In the genomic region with DNA sequence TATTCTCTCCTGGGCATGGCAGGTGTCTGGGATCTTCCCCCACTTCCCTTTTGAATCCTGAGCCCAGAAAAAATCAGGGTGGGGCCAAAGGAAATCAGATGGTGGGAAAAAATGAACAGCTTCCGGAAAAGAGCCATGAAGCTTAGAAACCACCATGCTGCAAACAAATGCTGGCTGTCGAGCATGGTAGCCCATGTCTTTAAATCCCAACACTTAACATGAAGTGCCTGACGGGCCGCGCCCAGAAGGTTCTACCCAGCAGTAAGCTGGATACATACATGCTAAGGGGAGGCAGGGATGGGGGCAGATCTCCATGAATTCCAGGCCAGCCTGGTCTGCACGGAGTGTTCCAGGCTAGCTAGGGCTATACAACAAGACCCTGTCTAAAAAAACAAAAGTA, we compare ENCODE assay signal across 28 mouse cellular contexts. TPM values are rescaled to one million over a fixed set of nuclear protein-coding genes. Genes with fewer than 3 reads are reported as not detected.
DNase-seq lines count a peak whose midpoint lies in the region; ATAC-seq and TF ChIP-seq lines count a peak whose summit lies in the region.
"Had no signal": no experiment of that assay in that cellular context is flagged by ENCODE, and none has a peak within 500 bp of the region (broad histone marks: within the 10 kb centered on the region; RNA-seq: fewer than 3 reads in every experiment).

No protein-coding gene starts in this region.

- H3K36me3 ChIP-seq in heart, embryonic 16.5 days (ENCODE audit: control insufficient read depth, insufficient read depth) = no peaks in the 10 kb centered on the region
- H3K36me3 ChIP-seq in stomach, postnatal 0 days (ENCODE audit: control insufficient read depth, insufficient read depth, low read length) = 0 out of 2 replicates have a peak, but pooled peaks cover 2% of the 10 kb centered on the region
- H3K36me3 ChIP-seq: forebrain, embryonic 15.5 days; G1E; hindbrain, embryonic 15.5 days; liver, embryonic 15.5 days had no signal

- no peak for ATAC-seq in heart, embryonic 16.5 days (replicated peaks; ENCODE audit: extremely low read depth, insufficient read depth, low FRiP score)
- no peak for ATAC-seq in stomach, postnatal 0 days (ENCODE audit: low FRiP score, low TSS enrichment)
- ATAC-seq: forebrain, embryonic 15.5 days; midbrain, embryonic 16.5 days; Patski had no signal

- H3K27ac ChIP-seq in heart, embryonic 16.5 days (ENCODE audit: low read length) = peak overlapping the region; percentile 56; the same call in 1 of the 2 replicates
- peak overlapping the region; percentile 98 for H3K27ac ChIP-seq in embryonic fibroblast, embryonic 13.5 days (ENCODE audit: insufficient read depth, low read length)
- H3K27ac ChIP-seq in stomach, postnatal 0 days (replicated peaks) = peak overlapping the region; percentile 65; the same call in 1 of the 2 replicates
- H3K27ac ChIP-seq: forebrain, embryonic 15.5 days; hindbrain, embryonic 15.5 days; midbrain, embryonic 10.5 days had no signal

- 78% methylated on average over 6 of the region's 6 CpGs for WGBS in heart, embryonic 16.5 days
- 77% methylated on average over 6 of the region's 6 CpGs for WGBS in stomach, postnatal 0 days

- H3K4me1 ChIP-seq in heart, embryonic 16.5 days (ENCODE audit: control insufficient read depth, insufficient read depth, low read length) = peaks cover 33% of the 10 kb centered on the region
- peaks cover 28% of the 10 kb centered on the region for H3K4me1 ChIP-seq in embryonic fibroblast, embryonic 13.5 days (ENCODE audit: control insufficient read depth, insufficient read depth, low read length)
- H3K4me1 ChIP-seq in stomach, postnatal 0 days (replicated peaks; ENCODE audit: control insufficient read depth, insufficient read depth) = peaks cover 19% of the 10 kb centered on the region; the same call in 1 of the 2 replicates

- no peak for TF ChIP-seq POLR2A in embryonic fibroblast, embryonic 13.5 days (IDR thresholded peaks at IDR 0.05; ENCODE audit: low read depth, low read length)

- H3K4me2 ChIP-seq in heart, embryonic 16.5 days (ENCODE audit: low read depth, low read length) = no peak overlapping the region
- no peak overlapping the region for H3K4me2 ChIP-seq in stomach, postnatal 0 days (replicated peaks; ENCODE audit: low read depth)
- H3K4me2 ChIP-seq: forebrain, embryonic 15.5 days; hindbrain, embryonic 15.5 days; liver, embryonic 15.5 days had no signal

- no peak for TF ChIP-seq EP300 in stomach, postnatal 0 days (optimal IDR thresholded peaks at IDR 0.05)

- DNase-seq in heart, adult 11 months = peak; percentile 92
- no peak for DNase-seq in heart, postnatal 10 days
- DNase-seq in heart, adult 9 months (ENCODE audit: low spot score in 2 of 2) = no peak
- DNase-seq in stomach, postnatal 0 days (ENCODE audit: low spot score) = no peak
- DNase-seq in right cerebral cortex, adult 18-20 months = no peak
- DNase-seq: adrenal gland, postnatal 36 days; cerebellum, adult 11-12 months; kidney, adult 2 months; layer of hippocampus, adult 9-11 months; liver; right cerebral cortex, postnatal 4 days had no signal

- H3K9ac ChIP-seq in heart, embryonic 16.5 days (ENCODE audit: low read length) = no peak overlapping the region
- no peak overlapping the region for H3K9ac ChIP-seq in stomach, postnatal 0 days (ENCODE audit: low read length)
- H3K9ac ChIP-seq: forebrain, embryonic 15.5 days; hindbrain, embryonic 15.5 days; liver, embryonic 15.5 days had no signal

- no peak overlapping the region for H3K4me3 ChIP-seq in heart, embryonic 16.5 days (ENCODE audit: low read length)
- no peak overlapping the region for H3K4me3 ChIP-seq in embryonic fibroblast, embryonic 13.5 days (ENCODE audit: insufficient read depth, low read length)
- H3K4me3 ChIP-seq in stomach, postnatal 0 days (ENCODE audit: low read depth, low read length) = no peak overlapping the region
- H3K4me3 ChIP-seq: forebrain, embryonic 15.5 days; hindbrain, embryonic 15.5 days; liver, embryonic 15.5 days; lung, embryonic 15.5 days; midbrain, embryonic 10.5 days had no signal

- intact Hi-C loops in heart, postnatal 10 days (cut with DNase I) = no loop called here

- no peak for TF ChIP-seq CTCF in embryonic fibroblast, embryonic 13.5 days (IDR thresholded peaks at IDR 0.05; ENCODE audit: borderline replicate concordance, insufficient read depth, low read length)
- no peak for TF ChIP-seq CTCF in stomach, postnatal 0 days (IDR thresholded peaks at IDR 0.05; ENCODE audit: low read depth)

- H3K27me3 ChIP-seq in heart, embryonic 16.5 days (ENCODE audit: control insufficient read depth, insufficient read depth, low read length) = no peaks in the 10 kb centered on the region
- no peaks in the 10 kb centered on the region for H3K27me3 ChIP-seq in stomach, postnatal 0 days (ENCODE audit: control insufficient read depth, insufficient read depth, low read length)
- H3K27me3 ChIP-seq: hindbrain, embryonic 15.5 days; lung, embryonic 15.5 days; Patski had no signal

- H3K9me3 ChIP-seq in heart, embryonic 16.5 days (replicated peaks; ENCODE audit: control insufficient read depth, low read length) = no peaks in the 10 kb centered on the region
- H3K9me3 ChIP-seq in stomach, postnatal 0 days (ENCODE audit: control insufficient read depth, low read length) = no peaks in the 10 kb centered on the region
- H3K9me3 ChIP-seq: forebrain, embryonic 15.5 days; hindbrain, embryonic 15.5 days; liver, embryonic 15.5 days; lung, embryonic 15.5 days; midbrain, embryonic 10.5 days had no signal

RNA-seq across cellular contexts. Expression of a gene that starts 1.4 kb away (rescaled TPM):
- total RNA-seq in heart, postnatal 10 days (2021) = 10 to 100 TPM; 87.8 to 91.2 TPM
- 91.1 and 91.7 TPM in 2 replicates for polyA plus RNA-seq in heart, embryonic 16.5 days (2015; fragmentation: Nextera tagmentation; extraction: Ambion mirVana)
- polyA plus RNA-seq in embryonic fibroblast, embryonic 13.5 days (2011; ENCODE audit: insufficient read length, low read depth, missing spikeins) = 244 and 338 TPM in 2 replicates
- 54.4 and 55.6 TPM in 2 replicates for polyA plus RNA-seq in stomach, postnatal 0 days (2015; fragmentation: Nextera tagmentation; extraction: Ambion mirVana)
- polyA plus RNA-seq: G1E had no signal

RNA-seq across cellular contexts. Expression of a gene that starts 46.0 kb away (rescaled TPM):
- total RNA-seq in heart, postnatal 10 days (2021) = not detected
- not detected in 2 replicates for polyA plus RNA-seq in heart, embryonic 16.5 days (2015; fragmentation: Nextera tagmentation; extraction: Ambion mirVana)
- not detected in 2 replicates for polyA plus RNA-seq in embryonic fibroblast, embryonic 13.5 days (2011; ENCODE audit: insufficient read length, low read depth, missing spikeins)
- polyA plus RNA-seq in stomach, postnatal 0 days (2015; fragmentation: Nextera tagmentation; extraction: Ambion mirVana) = 10.1 and 12.8 TPM in 2 replicates
- total RNA-seq: CH12.LX; G1E; gastrocnemius, postnatal 36 days; hematopoietic stem cell, adult 5-6 weeks; left cerebral cortex, adult 18-20 months; left cerebral cortex, postnatal 25 days had no signal
- polyA plus RNA-seq: embryonic facial prominence, embryonic 11.5 days; G1E; hindbrain, embryonic 15.5 days; liver, embryonic 15.5 days; lung, embryonic 15.5 days; neural tube, embryonic 14.5 days had no signal

Comparison
In these comparisons a context has a peak if more than half of its experiments do, and no peak if none do; other contexts are left out.
1. RNA of a gene that starts 46.0 kb away (polyA plus RNA-seq): 10.1 to 12.8 TPM in stomach, postnatal 0 days; not detected in embryonic fibroblast, embryonic 13.5 days and not detected in heart, embryonic 16.5 days; every median in the first group is over 10 times any median in the second.
2. Peak in every context shown above with its lines, with median percentiles within 50 percentile points of each other: H3K27ac ChIP-seq.